Mouse (Mus musculus) liver, embryonic 12.5 days (tissue): ENCODE results near the gene Pgpep1. TPM values are rescaled to one million over a fixed set of nuclear protein-coding genes. Genes with fewer than 3 reads are reported as not detected.

Experiments
- ATAC-seq: fragments of 200-750 bp; cut with Nextera tagmentation; 2 replicates; pipeline ENCODE4 v1.8.0; 2017; ENCODE audit warnings: moderate number of reproducible peaks, mild to moderate bottlenecking, moderate library complexity
- H3K27ac ChIP-seq: fragments of 300-500 bp; sonication (generic); 2 replicates; pipeline ENCODE4 v1.5.1; 2016; ENCODE audit warnings: mild to moderate bottlenecking
- H3K27me3 ChIP-seq: fragments of 300-500 bp; sonication (generic); replicated peaks from 2 replicates; pipeline ENCODE4 v1.6.1; 2016; ENCODE audit warnings: mild to moderate bottlenecking, moderate library complexity
- H3K36me3 ChIP-seq: fragments of 300-500 bp; sonication (generic); 2 replicates; pipeline ENCODE4 v1.6.1; 2016; ENCODE audit warnings: mild to moderate bottlenecking, moderate library complexity
- H3K4me1 ChIP-seq: fragments of 300-500 bp; sonication (generic); 2 replicates; pipeline ENCODE4 v1.6.1; 2016
- H3K4me2 ChIP-seq: fragments of 300-500 bp; sonication (generic); 2 replicates; pipeline ENCODE4 v1.6.1; 2016; ENCODE audit warnings: mild to moderate bottlenecking, moderate library complexity
- H3K4me3 ChIP-seq: fragments of 300-500 bp; sonication (generic); 2 replicates; pipeline ENCODE4 v1.5.1; 2016; ENCODE audit warnings: mild to moderate bottlenecking, moderate library complexity
- H3K9ac ChIP-seq: fragments of 300-500 bp; sonication (generic); 2 replicates; pipeline ENCODE4 v1.6.1; 2016; ENCODE audit warnings: mild to moderate bottlenecking, moderate library complexity
- H3K9me3 ChIP-seq: fragments of 300-500 bp; sonication (generic); replicated peaks from 2 replicates; pipeline ENCODE4 v1.6.1; 2016; ENCODE audit warnings: mild to moderate bottlenecking, moderate library complexity
- WGBS: fragments of 180-500 bp; shearing (Covaris S2); methylation state at CpG from one replicate; pipeline ENCODE4 v1.1.7; 2016; ENCODE audit not compliant: insufficient replicate concordance; 5-methylcytosine and 5-hydroxymethylcytosine counted together
- polyA plus RNA-seq: library from polyadenylated mRNA; unstranded; fragments of >200 nt; fragmentation: Nextera tagmentation; extraction: Ambion mirVana; gene quantifications from 2 replicates; pipeline ENCODE4 v1.2.1, GENCODE M21; 2016

Gene Pgpep1
- polyA plus RNA-seq, 1 experiment from 2014 or later, result 24.2 TPM

DNA sequence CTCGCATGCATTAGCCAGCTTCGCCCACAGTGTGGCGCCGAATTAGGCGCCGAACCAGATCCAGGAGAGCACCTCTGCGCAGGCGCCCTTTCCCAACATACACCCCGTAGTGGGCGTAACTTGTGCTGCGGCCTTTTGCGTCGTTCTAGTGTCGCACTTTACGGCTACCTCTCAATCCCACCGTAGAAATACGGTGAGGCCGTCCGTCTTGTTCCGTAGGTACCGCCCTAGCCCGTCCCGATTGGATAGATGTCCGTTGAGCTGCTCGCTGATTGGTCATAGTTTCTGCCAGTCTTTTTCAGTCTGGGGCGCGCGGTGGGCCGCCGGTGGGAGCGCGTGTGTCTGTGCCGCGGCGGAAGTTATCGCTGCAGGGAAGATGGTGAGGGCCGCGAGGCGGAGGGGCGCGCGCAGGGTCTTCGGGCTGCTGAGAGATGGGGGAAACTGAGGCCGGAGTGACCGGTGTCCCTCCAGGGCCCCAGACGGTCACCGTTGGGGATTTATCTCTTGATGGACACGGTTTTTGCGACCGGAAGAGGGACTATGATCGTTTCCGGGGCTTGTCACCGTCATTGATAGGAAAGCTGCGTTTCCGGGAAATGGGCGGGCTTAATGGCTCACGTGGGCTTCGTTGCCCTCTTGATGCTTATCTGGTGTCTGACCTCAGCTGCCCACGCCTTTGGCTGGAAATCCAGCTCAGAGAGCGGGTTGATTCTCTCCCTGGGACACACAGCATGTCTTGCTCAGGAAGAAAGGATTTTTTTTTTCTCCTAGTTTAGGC lies 13.1 kb upstream of the Pgpep1 start, which contains the start of gene Lsm4:
TSS of gene Lsm4 (plus strand) at position 170 of the 778 bp plus-strand sequence.
- Histone ChIP-seq H3K27me3 (no peaks in the 10 kb centered on the region), H3K36me3 (peaks cover 22% of the 10 kb centered on the region), H3K4me3 (peak within 1 kb of the TSS; percentile 69), H3K9me3 (no peaks in the 10 kb centered on the region), H3K4me1 (peaks cover 60% of the 10 kb centered on the region), H3K27ac (peak within 1 kb of the TSS; percentile 93), H3K9ac (peak within 1 kb of the TSS; percentile 72), H3K4me2 (peak within 1 kb of the TSS; percentile 89)
- WGBS, result under 1% methylated on average over 60 of the region's 60 CpGs
- peak; percentile 92 for ATAC-seq

DNA sequence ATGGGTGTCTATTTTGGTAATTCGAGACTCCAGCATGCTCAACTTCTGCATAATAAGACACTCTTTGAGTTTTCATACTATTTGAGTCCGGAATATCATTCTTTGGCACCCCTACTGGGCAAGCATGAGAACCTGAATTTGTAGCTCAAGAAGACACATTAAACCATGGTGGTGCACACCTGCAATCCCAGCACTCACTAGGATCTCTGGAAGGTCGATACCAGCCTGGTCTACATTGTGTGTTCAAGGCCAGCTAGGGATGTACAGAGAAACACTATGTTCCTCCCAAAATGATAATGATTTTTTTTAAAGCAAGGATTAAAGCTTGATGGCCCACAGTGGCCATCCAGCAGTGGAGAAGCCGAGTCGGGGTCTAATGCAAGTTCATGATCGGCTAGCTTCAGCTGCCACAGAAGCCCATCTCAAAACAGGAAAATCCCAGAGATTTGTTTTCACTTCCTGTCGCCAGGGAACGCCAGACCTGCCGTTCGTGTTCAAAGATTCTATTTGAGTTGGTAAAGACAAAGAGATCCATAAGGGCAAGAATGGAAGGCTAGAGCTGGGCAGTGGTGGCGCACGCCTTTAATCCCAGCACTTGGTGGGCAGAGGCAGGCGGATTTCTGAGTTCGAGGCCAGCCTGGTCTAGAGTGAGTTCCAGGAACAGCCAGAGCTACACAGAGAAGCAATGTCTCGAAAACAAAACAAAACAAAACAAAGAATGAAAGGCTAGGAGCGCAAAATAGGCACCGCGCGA lies 12.3 kb upstream of the Pgpep1 start:
- ATAC-seq, result peak; percentile 2
- WGBS, result 33% methylated on average over 19 of the region's 19 CpGs
- Histone ChIP-seq H3K4me2 (peak overlapping the region; percentile 89), H3K27me3 (no peaks in the 10 kb centered on the region), H3K4me3 (peak overlapping the region; percentile 69), H3K4me1 (peaks cover 52% of the 10 kb centered on the region), H3K9me3 (no peaks in the 10 kb centered on the region), H3K9ac (peak overlapping the region; percentile 72), H3K27ac (peak overlapping the region; percentile 93), H3K36me3 (peaks cover 14% of the 10 kb centered on the region)

DNA sequence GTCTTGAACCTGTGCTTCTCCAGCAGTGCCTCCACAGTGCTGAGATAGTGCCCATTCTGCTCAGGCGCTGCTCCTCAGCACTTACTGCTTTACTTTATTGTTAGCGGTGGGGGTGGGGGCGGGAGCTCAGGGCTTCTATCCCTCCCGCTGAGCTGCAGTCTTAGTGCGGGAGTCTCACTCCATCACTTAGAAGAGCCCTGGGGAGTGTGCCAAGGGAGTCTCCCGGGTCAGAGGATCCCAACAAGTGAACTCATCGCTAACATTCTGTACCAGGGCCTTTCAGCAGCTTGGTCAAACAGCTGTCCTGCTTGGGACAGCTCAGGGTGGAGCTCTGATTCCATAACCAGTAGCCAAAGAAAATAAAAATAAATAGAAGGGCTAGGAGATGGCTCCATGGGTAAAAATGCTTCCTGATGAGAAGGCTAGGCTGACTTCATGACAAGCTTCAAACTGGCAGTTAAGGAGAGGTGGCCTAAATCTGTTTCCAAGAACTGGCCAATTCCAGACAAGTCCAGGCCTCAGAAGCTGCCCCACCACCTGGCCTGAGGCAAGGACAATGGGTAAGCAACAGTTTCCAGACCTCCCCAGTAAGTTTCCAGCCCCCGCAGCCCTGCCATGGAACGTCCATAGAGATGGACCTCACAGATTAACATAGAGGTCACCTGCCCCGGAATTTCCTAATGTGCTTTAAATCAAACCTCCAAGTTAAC lies 11.6 kb upstream of the Pgpep1 start:
- WGBS, result 76% methylated on average over 10 of the region's 10 CpGs
- ATAC-seq, result no peak
- Histone ChIP-seq H3K4me1 (peaks cover 51% of the 10 kb centered on the region), H3K9me3 (no peaks in the 10 kb centered on the region), H3K27ac (no peak overlapping the region), H3K9ac (no peak overlapping the region), H3K4me3 (no peak overlapping the region), H3K27me3 (no peaks in the 10 kb centered on the region), H3K36me3 (peaks cover 8% of the 10 kb centered on the region), H3K4me2 (no peak overlapping the region)

DNA sequence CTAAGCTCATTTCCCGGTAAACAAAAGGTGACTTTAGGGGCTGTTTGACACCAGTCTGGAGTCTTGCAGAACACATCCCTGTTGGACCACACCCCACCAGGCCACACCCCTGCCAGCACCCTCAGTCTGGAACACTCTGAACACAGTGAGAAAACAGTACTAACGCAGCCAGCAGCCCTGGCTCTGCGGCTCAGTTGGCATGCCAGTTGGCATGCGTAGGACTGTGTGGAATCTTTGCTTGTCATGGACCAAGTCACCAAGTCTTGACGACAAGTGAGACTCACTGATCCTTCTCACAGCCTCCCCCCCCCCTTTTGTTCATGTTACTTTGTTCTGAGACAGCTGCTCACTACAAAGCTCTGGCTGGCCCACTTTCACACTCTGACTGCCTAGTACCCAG lies 6.9 kb upstream of the Pgpep1 start:
- no peak overlapping the region for H3K27ac ChIP-seq
- H3K4me3 ChIP-seq, result no peak overlapping the region
- H3K9ac ChIP-seq, result no peak overlapping the region
- 68% methylated on average over 5 of the region's 5 CpGs for WGBS
- no peaks in the 10 kb centered on the region for H3K36me3 ChIP-seq
- no peak overlapping the region for H3K4me2 ChIP-seq
- no peaks in the 10 kb centered on the region for H3K27me3 ChIP-seq
- peak; percentile 38; the same call in 1 of the 2 replicates for ATAC-seq
- H3K4me1 ChIP-seq, result peaks cover 14% of the 10 kb centered on the region
- H3K9me3 ChIP-seq, result no peaks in the 10 kb centered on the region

DNA sequence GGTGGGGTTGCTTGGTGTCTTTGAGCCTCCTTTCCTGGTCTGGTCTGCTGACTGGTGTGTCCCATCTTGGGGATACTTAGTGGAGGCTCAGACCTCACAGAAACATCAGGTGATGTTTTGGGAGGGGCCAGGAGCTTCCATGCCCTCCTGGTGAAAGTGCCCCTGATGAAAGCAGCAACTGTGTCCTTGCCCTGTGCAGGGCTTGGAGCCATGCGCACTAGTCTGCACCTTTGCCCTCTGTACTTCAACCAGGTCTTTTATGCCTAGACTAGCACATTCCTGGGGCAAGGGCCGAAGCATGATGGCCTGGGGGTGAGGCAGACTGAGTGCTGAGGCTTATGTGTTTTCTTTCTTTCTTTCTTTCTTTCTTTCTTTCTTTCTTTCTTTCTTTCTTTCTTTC lies 5.4 kb upstream of the Pgpep1 start:
- no peak overlapping the region for H3K9ac ChIP-seq
- no peaks in the 10 kb centered on the region for H3K27me3 ChIP-seq
- H3K9me3 ChIP-seq, result no peaks in the 10 kb centered on the region
- H3K4me2 ChIP-seq, result no peak overlapping the region
- no peaks in the 10 kb centered on the region for H3K36me3 ChIP-seq
- peak; percentile 64 for ATAC-seq
- peaks cover 21% of the 10 kb centered on the region for H3K4me1 ChIP-seq
- no peak overlapping the region; the same call in 1 of the 2 replicates for H3K27ac ChIP-seq
- 75% methylated on average over 2 of the region's 2 CpGs for WGBS
- no peak overlapping the region for H3K4me3 ChIP-seq

DNA sequence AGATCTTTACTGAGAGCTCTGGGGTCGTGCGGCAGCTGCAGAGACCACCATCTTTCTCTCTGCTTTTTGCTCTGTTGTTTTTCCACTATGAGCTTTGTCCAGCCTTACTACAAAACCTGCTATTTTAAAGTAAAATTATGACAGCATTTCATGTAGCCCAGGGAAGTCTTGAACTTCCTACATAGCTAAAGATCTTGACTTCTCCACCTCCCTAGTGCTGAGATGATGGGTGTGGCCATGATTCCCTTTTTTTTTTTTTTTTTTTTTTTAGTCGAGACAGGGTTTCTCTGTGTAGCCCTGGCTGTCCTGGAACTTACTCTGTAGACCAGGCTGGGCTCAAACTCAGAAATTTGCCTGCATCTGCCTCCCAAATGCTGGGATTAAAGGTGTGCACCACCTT lies 4.4 kb upstream of the Pgpep1 start:
- Histone ChIP-seq H3K4me3 (no peak overlapping the region), H3K4me2 (no peak overlapping the region), H3K36me3 (no peaks in the 10 kb centered on the region), H3K27ac (no peak overlapping the region), H3K9me3 (no peaks in the 10 kb centered on the region), H3K4me1 (peaks cover 30% of the 10 kb centered on the region), H3K9ac (no peak overlapping the region), H3K27me3 (no peaks in the 10 kb centered on the region)
- 54% methylated on average over 3 of the region's 3 CpGs for WGBS
- ATAC-seq, result no peak

DNA sequence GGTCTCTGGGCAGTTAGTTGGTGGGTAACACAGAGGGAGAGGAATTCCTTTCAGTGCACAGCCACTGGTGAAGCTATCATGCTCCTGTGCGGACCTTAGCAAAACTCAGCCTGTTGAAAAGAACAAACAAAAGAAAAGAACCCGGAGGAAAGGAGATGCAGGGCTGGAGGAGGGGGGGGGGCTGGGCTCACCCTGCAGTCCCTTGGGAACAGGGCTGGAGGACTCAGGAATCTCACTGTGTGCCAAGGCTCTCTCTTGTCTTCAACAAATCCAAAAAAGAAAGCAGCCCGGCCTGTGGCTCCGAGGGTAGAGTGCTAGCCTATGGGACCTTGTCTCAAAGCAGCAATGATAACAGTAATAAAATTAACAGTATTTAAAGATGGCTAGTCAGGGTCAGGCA lies 3.5 kb upstream of the Pgpep1 start:
- ATAC-seq, result no peak
- WGBS, result 69% methylated on average over 4 of the region's 4 CpGs
- Histone ChIP-seq H3K27me3 (no peaks in the 10 kb centered on the region), H3K9me3 (no peaks in the 10 kb centered on the region), H3K36me3 (no peaks in the 10 kb centered on the region), H3K4me2 (no peak overlapping the region), H3K27ac (no peak overlapping the region), H3K9ac (no peak overlapping the region), H3K4me1 (peaks cover 36% of the 10 kb centered on the region), H3K4me3 (no peak overlapping the region)

DNA sequence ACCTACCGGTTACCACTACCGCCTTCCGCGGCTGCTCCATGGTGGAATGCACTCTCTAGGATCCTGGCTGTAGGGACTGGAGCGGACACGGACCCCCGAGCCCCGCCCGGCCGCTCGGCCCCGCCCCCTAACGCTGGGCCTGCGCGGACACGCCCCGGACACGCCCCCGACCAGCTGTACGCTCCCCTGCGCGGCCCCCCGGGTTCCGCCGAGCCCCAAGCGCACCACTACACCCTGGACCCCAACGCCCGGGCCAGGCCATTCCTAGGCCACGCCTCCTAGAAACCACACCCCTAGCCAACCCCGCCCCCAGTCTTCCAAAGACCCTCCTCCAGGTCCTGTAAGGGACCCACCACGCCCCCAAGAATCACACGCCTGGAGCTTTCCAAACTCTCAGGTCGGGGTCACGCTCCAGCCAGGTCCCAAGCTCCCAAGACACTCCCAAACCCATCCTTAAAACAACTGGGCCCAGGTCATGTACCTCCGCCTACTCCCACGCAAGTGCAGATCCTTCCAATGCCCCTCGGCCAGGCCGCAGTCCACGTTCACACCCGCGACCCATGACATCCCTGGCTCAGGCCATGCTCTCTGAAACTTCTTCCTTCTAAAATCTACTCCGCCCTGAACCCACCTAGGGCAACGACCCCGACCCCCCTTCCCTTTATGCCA lies 450 bp downstream of the Pgpep1 start:
- Histone ChIP-seq H3K9ac (peak overlapping the region; percentile 82), H3K27ac (peak overlapping the region; percentile 87), H3K4me2 (peak overlapping the region; percentile 91), H3K4me1 (peaks cover 41% of the 10 kb centered on the region), H3K36me3 (peaks cover 25% of the 10 kb centered on the region), H3K27me3 (no peaks in the 10 kb centered on the region), H3K4me3 (peak overlapping the region; percentile 85), H3K9me3 (no peaks in the 10 kb centered on the region)
- peak; percentile 93 for ATAC-seq
- 1% methylated on average over 42 of the region's 44 CpGs for WGBS

DNA sequence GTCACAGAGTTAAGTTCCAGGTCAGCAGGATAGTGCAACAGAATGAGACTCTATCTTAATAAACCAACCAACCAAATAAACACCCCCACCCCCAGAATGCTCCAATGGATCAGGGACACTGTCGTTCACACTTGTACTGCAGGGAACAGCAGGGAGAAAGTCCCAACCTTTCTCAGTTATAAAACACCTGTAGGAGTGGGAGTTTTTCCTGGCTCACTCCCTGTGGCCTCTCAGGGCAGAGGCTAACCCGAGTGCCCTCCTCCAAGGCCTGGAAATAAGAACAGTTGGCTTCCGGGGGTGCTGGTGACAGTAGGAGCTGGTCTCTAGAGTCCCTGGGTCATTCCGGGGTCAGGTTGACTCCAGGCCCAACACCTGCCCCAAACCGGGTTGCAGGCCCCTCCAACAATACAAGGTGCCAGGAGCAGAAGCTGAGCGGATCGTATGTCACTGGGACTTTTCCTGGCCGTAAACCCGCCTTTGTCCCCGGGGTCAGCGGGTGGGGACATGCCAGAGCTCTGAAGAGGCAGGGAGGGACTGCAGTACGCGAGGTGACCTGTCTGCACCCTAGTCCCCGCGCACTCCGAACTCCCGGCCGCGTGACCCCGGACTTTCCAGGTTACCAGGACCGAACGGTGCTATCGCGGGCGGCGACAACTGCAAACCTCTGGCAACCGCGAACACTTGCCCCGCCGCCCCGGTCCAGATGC lies 1.1 kb downstream of the Pgpep1 start:
- Histone ChIP-seq H3K27ac (peak overlapping the region; percentile 87), H3K9ac (peak overlapping the region; percentile 82), H3K4me2 (peak overlapping the region; percentile 91), H3K4me3 (peak overlapping the region; percentile 85), H3K9me3 (no peaks in the 10 kb centered on the region), H3K27me3 (no peaks in the 10 kb centered on the region), H3K4me1 (peaks cover 44% of the 10 kb centered on the region), H3K36me3 (peaks cover 28% of the 10 kb centered on the region)
- ATAC-seq, result peak; percentile 66
- WGBS, result 2% methylated on average over 31 of the region's 31 CpGs

DNA sequence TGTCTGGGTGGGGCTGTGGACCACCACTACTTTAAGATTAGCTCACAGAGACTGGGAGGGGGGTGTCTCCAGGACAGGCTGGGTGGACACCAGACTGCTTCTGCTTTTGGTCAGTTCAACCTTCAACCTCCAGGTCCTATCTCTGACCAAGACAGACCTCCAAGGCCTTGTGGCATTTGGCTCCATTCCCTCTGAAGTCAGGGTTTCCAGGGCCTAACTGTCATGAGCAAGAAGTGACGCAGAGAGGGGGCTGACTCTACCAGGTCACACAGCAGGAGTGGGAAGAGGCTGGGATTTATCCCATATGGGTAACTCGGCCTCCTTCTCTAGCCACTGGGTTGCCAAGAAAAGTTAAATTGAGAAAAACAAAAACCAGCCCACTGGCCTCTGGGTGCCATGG lies 2.4 kb downstream of the Pgpep1 start:
- H3K9ac ChIP-seq, result 0 out of 2 replicates have a peak overlapping the region, but pooled peaks have one; percentile 15
- ATAC-seq, result no peak
- peaks cover 44% of the 10 kb centered on the region for H3K4me1 ChIP-seq
- no peaks in the 10 kb centered on the region for H3K27me3 ChIP-seq
- peak overlapping the region; percentile 91; the same call in 1 of the 2 replicates for H3K4me2 ChIP-seq
- 82% methylated on average over 2 of the region's 2 CpGs for WGBS
- no peak overlapping the region for H3K4me3 ChIP-seq
- H3K9me3 ChIP-seq, result no peaks in the 10 kb centered on the region
- peaks cover 28% of the 10 kb centered on the region for H3K36me3 ChIP-seq
- H3K27ac ChIP-seq, result peak overlapping the region; percentile 10; the same call in 1 of the 2 replicates

DNA sequence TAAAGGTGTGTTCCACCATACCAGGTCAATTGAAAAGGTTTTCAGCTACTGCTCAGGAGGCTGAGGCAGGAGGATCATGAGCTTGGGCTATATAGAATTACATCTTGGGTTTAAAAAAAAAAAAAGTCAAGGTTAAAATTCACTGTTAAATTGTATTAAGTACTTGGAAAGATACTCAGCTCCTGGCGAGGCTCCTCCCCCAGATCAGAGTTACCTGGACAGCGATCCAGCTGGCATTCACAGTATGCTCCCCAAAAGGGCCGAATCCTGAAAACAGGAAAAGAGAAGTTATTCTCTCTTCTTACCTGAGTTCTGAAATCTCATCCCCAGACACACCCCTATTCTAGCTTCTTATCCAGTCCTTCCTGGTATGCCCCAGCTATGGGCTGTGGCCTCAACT lies 3.0 kb downstream of the Pgpep1 start:
- no peak for ATAC-seq
- no peak overlapping the region for H3K4me3 ChIP-seq
- no peaks in the 10 kb centered on the region for H3K9me3 ChIP-seq
- H3K27ac ChIP-seq, result no peak overlapping the region
- 80% methylated on average over 3 of the region's 3 CpGs for WGBS
- H3K4me2 ChIP-seq, result no peak overlapping the region
- H3K4me1 ChIP-seq, result peaks cover 44% of the 10 kb centered on the region
- peaks cover 32% of the 10 kb centered on the region for H3K36me3 ChIP-seq
- no peaks in the 10 kb centered on the region for H3K27me3 ChIP-seq
- H3K9ac ChIP-seq, result no peak overlapping the region
